Mouse (Mus musculus) brain, adult 2 months (tissue): ENCODE measurements around the gene Hjurp.
A peak's percentile ranks its signal among the peaks of the same experiment; 100 is the strongest.

Source experiments
- DNase-seq: peaks from one replicate; pipeline ENCODE4 v3.0.0; 2011; ENCODE audit warnings: low read depth, low spot score

The Hjurp gene

GRCm38 (mm10) chr1:88277098-88277817, at the start of gene Hjurp, which contains the start of gene Trpm8:
Gene Hjurp (minus strand): TSS chr1:88277633.
Gene Trpm8 (plus strand): TSS chr1:88277661.
- peak; percentile 100 for DNase-seq

GRCm38 (mm10) chr1:88323101-88323500, 45.7 kb upstream of the Hjurp start:
- no peak for DNase-seq

- DNase-seq: peak; percentile 81
Measured at GRCm38 (mm10) chr1:88322146-88322545, 44.7 kb upstream of the Hjurp start.

- peak; percentile 60 for DNase-seq
Measured at GRCm38 (mm10) chr1:88320821-88321395, 43.5 kb upstream of the Hjurp start.

GRCm38 (mm10) chr1:88318531-88319060, 41.2 kb upstream of the Hjurp start:
- peak; percentile 84 for DNase-seq

GRCm38 (mm10) chr1:88317279-88317678, 39.8 kb upstream of the Hjurp start:
- no peak for DNase-seq

GRCm38 (mm10) chr1:88310349-88310748, 32.9 kb upstream of the Hjurp start:
- no peak for DNase-seq

- DNase-seq: no peak
Measured at GRCm38 (mm10) chr1:88309905-88310304, 32.5 kb upstream of the Hjurp start.

- no peak for DNase-seq
Measured at GRCm38 (mm10) chr1:88309020-88309419, 31.6 kb upstream of the Hjurp start.

- no peak for DNase-seq
Measured at GRCm38 (mm10) chr1:88307180-88307579, 29.7 kb upstream of the Hjurp start.

GRCm38 (mm10) chr1:88306543-88306942, 29.1 kb upstream of the Hjurp start:
- DNase-seq: no peak

GRCm38 (mm10) chr1:88305018-88305795, 27.8 kb upstream of the Hjurp start:
- no peak for DNase-seq

- DNase-seq: no peak
Measured at GRCm38 (mm10) chr1:88304261-88304985, 27.0 kb upstream of the Hjurp start.

GRCm38 (mm10) chr1:88303762-88304161, 26.3 kb upstream of the Hjurp start:
- DNase-seq: no peak

- no peak for DNase-seq
Measured at GRCm38 (mm10) chr1:88302057-88302740, 24.8 kb upstream of the Hjurp start.

GRCm38 (mm10) chr1:88301121-88302014, 23.9 kb upstream of the Hjurp start:
- no peak for DNase-seq

- no peak for DNase-seq
Measured at GRCm38 (mm10) chr1:88300301-88301050, 23.0 kb upstream of the Hjurp start.

GRCm38 (mm10) chr1:88299529-88299945, 22.1 kb upstream of the Hjurp start:
- no peak for DNase-seq
